Mouse (Mus musculus) kidney, adult 2 months (tissue): ENCODE results near the gene Tekt3. TPM values are rescaled to one million over a fixed set of nuclear protein-coding genes. Genes with fewer than 3 reads are reported as not detected.

ENCODE experiments used
- DNase-seq: peaks from one replicate; pipeline ENCODE4 v3.0.0; 2021
- H3K27ac ChIP-seq: fragments of 200-500 bp; 2 replicates; pipeline ENCODE4 v1.5.1; 2012; ENCODE audit warnings: low read depth, low read length, control low read depth, inconsistent platforms; ENCODE audit not compliant: insufficient read depth
- H3K27me3 ChIP-seq: fragments of 200-500 bp; replicated peaks from 2 replicates; pipeline ENCODE4 v1.6.1; 2012; ENCODE audit warnings: mild to moderate bottlenecking, moderate library complexity, low read length, inconsistent platforms; ENCODE audit not compliant: control insufficient read depth, insufficient read depth
- H3K36me3 ChIP-seq: fragments of 200-500 bp; 2 replicates; pipeline ENCODE4 v1.6.1; 2012; ENCODE audit warnings: mild to moderate bottlenecking, moderate library complexity, low read length, inconsistent platforms; ENCODE audit not compliant: control insufficient read depth, insufficient read depth
- H3K4me1 ChIP-seq: fragments of 200-500 bp; 2 replicates; pipeline ENCODE4 v1.6.1; 2011; ENCODE audit warnings: low read length; ENCODE audit not compliant: control insufficient read depth, insufficient read depth
- H3K4me3 ChIP-seq: fragments of 200-500 bp; 2 replicates; pipeline ENCODE4 v1.5.1; 2011; ENCODE audit warnings: mild to moderate bottlenecking, low read depth, low read length, control low read depth; ENCODE audit not compliant: insufficient read depth
- CTCF ChIP-seq: fragments of 200-500 bp; conservative IDR thresholded peaks from 2 replicates; pipeline ENCODE4 v1.5.1; 2011; ENCODE audit warnings: low read depth, mild to moderate bottlenecking, control low read depth, low read length, moderate library complexity, mixed read lengths; ENCODE audit not compliant: insufficient read depth, insufficient read length
- POLR2A ChIP-seq: fragments of 200-500 bp; IDR thresholded peaks from one replicate; pipeline ENCODE4 v1.6.1; 2011; ENCODE audit warnings: low read depth, low read length, control low read depth
- WGBS: fragments of 180-500 bp; shearing (Covaris S2); methylation state at CpG from one replicate; pipeline ENCODE4 v1.1.7; 2018; 5-methylcytosine and 5-hydroxymethylcytosine counted together
- polyA plus RNA-seq: library from polyadenylated mRNA; depleted of rRNA; stranded (reverse); fragments of >200 nt; gene quantifications from 2 replicates; pipeline ENCODE4 v1.2.3, GENCODE M21; 2012

Gene Tekt3
- polyA plus RNA-seq, 1 experiment, result not detected

- Histone ChIP-seq H3K27me3 (no peaks in the 10 kb centered on the region), H3K4me3 (no peak overlapping the region), H3K4me1 (no peaks in the 10 kb centered on the region), H3K36me3 (no peaks in the 10 kb centered on the region), H3K27ac (no peak overlapping the region)
- no peak for DNase-seq
- 86% methylated on average over 6 of the region's 6 CpGs for WGBS
- TF ChIP-seq CTCF (no peak), POLR2A (no peak)
These were observed 36.0 kb upstream of the Tekt3 start for GRCm38 (mm10) chr11:63025476-63025875.

GRCm38 (mm10) chr11:63026651-63027141 is 34.8 kb upstream of the Tekt3 start:
- H3K36me3 ChIP-seq, result no peaks in the 10 kb centered on the region
- no peak overlapping the region for H3K4me3 ChIP-seq
- H3K27ac ChIP-seq, result no peak overlapping the region
- H3K4me1 ChIP-seq, result no peaks in the 10 kb centered on the region
- no peaks in the 10 kb centered on the region for H3K27me3 ChIP-seq
- no peak for DNase-seq
- TF ChIP-seq CTCF (no peak), POLR2A (no peak)
- WGBS, result 65% methylated on average over 9 of the region's 9 CpGs

GRCm38 (mm10) chr11:63028131-63028530 is 33.3 kb upstream of the Tekt3 start:
- Histone ChIP-seq H3K27me3 (no peaks in the 10 kb centered on the region), H3K4me1 (no peaks in the 10 kb centered on the region), H3K36me3 (no peaks in the 10 kb centered on the region), H3K27ac (no peak overlapping the region), H3K4me3 (no peak overlapping the region)
- TF ChIP-seq CTCF (no peak), POLR2A (no peak)
- 89% methylated on average over 3 of the region's 3 CpGs for WGBS
- DNase-seq, result no peak

GRCm38 (mm10) chr11:63029148-63029714 is 32.2 kb upstream of the Tekt3 start:
- H3K36me3 ChIP-seq, result no peaks in the 10 kb centered on the region
- DNase-seq, result no peak
- 50% methylated on average over 4 of the region's 4 CpGs for WGBS
- H3K4me3 ChIP-seq, result no peak overlapping the region
- no peaks in the 10 kb centered on the region for H3K4me1 ChIP-seq
- no peaks in the 10 kb centered on the region for H3K27me3 ChIP-seq
- H3K27ac ChIP-seq, result no peak overlapping the region
- no peak for TF ChIP-seq CTCF
- TF ChIP-seq POLR2A, result no peak

GRCm38 (mm10) chr11:63029721-63030120 is 31.7 kb upstream of the Tekt3 start:
- Histone ChIP-seq H3K4me1 (no peaks in the 10 kb centered on the region), H3K27ac (no peak overlapping the region), H3K4me3 (no peak overlapping the region), H3K36me3 (no peaks in the 10 kb centered on the region), H3K27me3 (no peaks in the 10 kb centered on the region)
- no peak for TF ChIP-seq CTCF
- TF ChIP-seq POLR2A, result no peak
- DNase-seq, result no peak
- 74% methylated on average over 6 of the region's 6 CpGs for WGBS

- 71% methylated on average over 11 of the region's 11 CpGs for WGBS
- Histone ChIP-seq H3K4me3 (no peak overlapping the region), H3K27me3 (no peaks in the 10 kb centered on the region), H3K4me1 (no peaks in the 10 kb centered on the region), H3K27ac (no peak overlapping the region), H3K36me3 (no peaks in the 10 kb centered on the region)
- TF ChIP-seq POLR2A, result no peak
- no peak for TF ChIP-seq CTCF
- no peak for DNase-seq
These were observed 25.8 kb upstream of the Tekt3 start for GRCm38 (mm10) chr11:63035420-63036211.

GRCm38 (mm10) chr11:63040002-63040661 is 21.3 kb upstream of the Tekt3 start:
- Histone ChIP-seq H3K4me3 (no peak overlapping the region), H3K27ac (no peak overlapping the region), H3K27me3 (no peaks in the 10 kb centered on the region), H3K4me1 (no peaks in the 10 kb centered on the region), H3K36me3 (no peaks in the 10 kb centered on the region)
- no peak for TF ChIP-seq CTCF
- no peak for TF ChIP-seq POLR2A
- WGBS, result 69% methylated on average over 12 of the region's 12 CpGs
- DNase-seq, result no peak
